Mouse (Mus musculus) thymus, postnatal 0 days (tissue): ENCODE measurements around the gene Ccdc189. TPM values are rescaled to one million over a fixed set of nuclear protein-coding genes. Genes with fewer than 3 reads are reported as not detected.

Experiments
- DNase-seq: peaks from one replicate; pipeline ENCODE4 v3.0.0-alpha.2; 2015; ENCODE audit warnings: low spot score
- polyA plus RNA-seq: library from polyadenylated mRNA; unstranded; fragments of >200 nt; fragmentation: Nextera tagmentation; extraction: Ambion mirVana; gene quantifications from 2 replicates; pipeline ENCODE4 v1.2.1, GENCODE M21; 2015

The Ccdc189 gene
- polyA plus RNA-seq, 1 experiment from 2014 or later: 3.5 TPM

GRCm38 (mm10) chr7:127592575-127592974, 4.2 kb upstream of the Ccdc189 start:
- no peak for DNase-seq

DNA sequence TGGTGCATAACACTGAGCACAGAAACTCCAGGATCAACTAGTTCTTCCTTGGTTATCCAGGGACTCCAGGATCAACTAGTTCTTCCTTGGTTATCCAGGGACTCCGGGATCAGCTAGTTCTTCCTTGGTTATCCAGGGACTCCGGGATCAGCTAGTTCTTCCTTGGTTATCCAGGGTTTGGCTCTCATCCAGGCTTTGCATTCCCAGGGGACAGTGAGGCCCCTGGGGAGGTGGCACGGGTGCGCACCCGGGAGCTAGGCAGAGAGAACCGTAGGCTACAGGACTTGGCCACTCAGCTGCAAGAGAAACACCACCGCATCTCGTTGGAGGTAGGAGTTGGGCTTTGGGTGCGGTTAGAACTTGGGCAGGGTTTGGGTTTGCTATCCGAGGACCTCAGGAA, 2.7 kb upstream of the Ccdc189 start:
- DNase-seq: no peak

DNA sequence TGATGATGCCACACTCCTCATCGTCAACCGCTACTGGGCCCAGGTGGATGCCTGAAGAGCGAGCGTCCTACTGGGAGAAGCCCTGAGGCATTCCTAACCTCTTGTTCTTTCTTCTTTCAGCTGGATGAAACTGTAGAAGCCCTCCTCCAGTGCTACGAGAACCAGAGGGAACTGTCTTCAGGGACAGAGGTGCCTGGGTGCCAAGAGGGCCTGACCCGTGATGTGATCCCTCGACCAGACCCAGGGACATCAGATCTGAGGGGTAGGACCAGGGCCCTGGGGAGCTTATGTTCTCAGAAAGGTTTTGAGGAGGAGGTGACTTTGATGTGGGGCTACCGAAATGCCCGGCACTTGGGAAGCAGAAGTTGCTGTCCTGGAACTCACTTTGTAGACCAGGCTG, 1.2 kb upstream of the Ccdc189 start:
- DNase-seq: no peak

GRCm38 (mm10) chr7:127588901-127589300, 506 bp upstream of the Ccdc189 start:
- no peak for DNase-seq

DNA sequence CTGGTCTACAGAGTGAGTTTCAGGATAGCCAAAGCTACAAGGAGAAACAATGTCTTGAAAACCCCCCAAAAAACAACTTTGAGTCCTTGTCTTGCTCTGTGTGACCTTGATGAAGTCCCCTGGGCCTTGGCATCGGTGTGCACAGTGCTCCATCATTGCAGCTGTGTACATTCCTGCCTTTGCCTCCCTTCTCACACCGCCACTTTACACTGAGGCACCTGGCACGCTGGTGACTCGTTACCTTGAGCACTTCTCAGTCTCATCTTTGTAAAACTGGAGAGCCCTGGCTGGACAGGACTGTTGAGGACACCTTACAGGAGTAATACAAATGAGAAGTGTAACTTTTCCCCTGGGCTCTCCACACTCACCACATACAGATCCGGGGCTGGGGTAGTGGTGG, 1.2 kb downstream of the Ccdc189 start:
- DNase-seq: no peak

- no peak for DNase-seq
Measured at GRCm38 (mm10) chr7:127586149-127586548, 2.2 kb downstream of the Ccdc189 start.

DNA sequence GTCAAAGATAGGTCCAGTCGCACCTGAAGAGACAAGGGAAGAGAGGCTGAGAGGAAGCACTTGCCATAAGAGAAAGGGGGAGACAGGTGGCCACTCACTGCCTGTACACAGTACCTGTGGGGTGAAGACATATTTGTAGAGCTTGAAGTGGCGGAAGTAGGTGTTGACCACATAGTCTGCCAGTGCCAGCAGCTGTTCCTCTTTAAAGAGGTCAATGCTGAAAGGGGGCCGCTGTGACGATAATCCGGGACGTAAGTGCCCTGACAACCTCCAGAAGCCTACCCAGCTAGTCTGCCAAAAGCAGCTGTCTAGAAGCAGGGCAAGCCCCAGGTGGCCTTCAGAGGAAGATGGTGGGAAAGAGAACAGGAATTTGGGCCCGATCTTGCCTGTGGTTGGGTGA, 3.4 kb downstream of the Ccdc189 start:
- no peak for DNase-seq

GRCm38 (mm10) chr7:127583260-127583659, 5.1 kb downstream of the Ccdc189 start:
- DNase-seq: no peak

DNA sequence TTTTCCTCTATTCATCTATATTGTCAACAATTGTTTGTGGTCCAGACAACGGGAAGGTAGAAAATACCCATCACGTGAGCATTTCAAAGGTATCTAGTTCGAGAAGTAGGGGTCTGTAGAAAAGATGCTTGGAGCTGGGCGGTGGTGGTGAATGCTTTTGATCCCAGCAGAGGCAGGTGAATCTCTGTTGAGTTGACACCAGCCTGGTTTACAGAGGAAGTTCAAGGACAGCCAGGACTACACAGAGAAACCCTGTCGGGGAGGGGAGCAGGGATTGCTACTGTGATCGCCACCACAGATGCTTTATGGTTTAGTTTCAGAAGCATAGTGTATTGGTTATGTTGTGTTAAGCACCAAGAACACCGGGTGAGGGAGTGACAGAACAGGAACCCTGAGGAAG, 14.3 kb downstream of the Ccdc189 start:
- no peak for DNase-seq

GRCm38 (mm10) chr7:127573503-127574008, 14.8 kb downstream of the Ccdc189 start:
- no peak for DNase-seq

GRCm38 (mm10) chr7:127572895-127573471, 15.4 kb downstream of the Ccdc189 start, which contains the start of gene Phkg2:
Phkg2 (plus strand) TSS chr7:127573340.
- DNase-seq: peak; percentile 96

DNA sequence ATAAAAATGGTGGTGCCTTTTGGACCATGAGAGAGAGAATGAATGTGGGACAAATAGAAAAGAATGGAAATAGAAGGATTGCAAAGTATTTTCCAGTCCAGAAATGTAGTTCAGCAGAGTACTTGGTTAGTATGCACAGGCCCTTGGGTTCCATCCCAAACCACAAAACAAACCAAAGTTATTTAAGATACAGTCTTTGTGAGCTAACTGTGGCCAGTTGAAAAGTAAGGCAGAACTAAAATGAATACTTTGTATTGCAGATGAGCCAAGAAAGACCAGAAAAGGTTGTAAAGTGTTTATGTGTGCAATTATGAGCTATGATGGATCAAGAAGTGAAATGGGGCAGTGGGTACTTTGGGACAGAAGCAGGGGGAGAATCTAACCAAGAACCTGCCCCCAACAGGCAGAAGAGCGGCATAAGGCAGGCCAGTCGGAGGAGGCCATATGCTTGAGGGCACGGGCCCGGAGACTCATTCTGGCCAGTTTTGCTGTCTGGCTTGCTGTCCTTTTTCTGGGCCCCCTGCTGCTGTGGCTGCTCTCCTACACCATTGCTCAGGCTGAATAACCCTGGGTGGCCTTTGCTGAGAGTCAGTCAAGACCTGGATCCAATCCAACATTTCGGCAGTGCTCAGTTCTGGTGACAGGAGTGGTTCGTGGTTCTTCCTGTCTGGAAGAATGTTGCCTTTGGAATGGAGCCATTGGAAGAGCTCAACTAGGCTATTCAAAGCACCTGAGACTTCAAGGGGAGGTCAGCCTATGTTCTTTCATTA, 23.8 kb downstream of the Ccdc189 start:
- DNase-seq: no peak

GRCm38 (mm10) chr7:127561340-127561858, 27.0 kb downstream of the Ccdc189 start, which contains the start of gene Tmem265:
Tmem265 (plus strand) TSS chr7:127561390.
- DNase-seq: no peak

DNA sequence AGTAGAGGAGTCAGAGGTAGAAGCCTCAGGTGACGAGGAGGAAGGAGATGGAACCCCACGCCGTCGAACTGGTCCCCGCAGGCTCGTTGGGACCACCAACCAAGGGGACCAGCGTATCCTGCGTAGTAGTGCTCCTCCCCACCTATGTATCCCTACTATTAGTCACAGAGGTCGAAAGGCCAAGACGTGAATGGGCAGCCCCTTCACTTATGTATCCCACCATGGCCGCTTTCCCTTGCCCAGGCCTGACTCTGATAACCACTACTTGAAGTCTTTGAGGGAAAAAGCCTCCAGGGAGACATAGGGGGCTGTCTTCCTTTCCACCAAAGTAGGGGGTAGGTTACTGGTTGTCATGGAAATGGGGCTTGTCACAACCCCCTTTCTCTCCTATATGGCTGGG, 27.8 kb downstream of the Ccdc189 start:
- no peak for DNase-seq

DNA sequence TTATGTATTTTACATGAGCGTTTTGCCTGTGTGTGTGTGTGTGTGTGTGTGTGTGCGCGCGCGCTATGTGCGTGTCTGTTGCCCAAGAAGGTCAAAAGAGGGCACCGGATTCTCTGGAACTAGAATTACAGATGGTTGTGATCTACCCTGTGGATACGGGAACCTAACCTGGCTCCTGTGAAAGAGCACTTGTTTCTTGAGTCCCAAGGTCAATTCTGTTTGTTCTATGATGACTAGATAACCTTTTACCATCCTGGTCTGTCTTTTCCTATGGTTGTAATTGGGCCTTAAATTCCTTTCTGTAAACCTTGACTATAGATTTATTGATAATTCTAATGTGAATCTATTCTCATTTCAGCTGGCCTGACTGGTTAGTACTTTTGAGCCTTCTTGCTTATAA, 36.8 kb downstream of the Ccdc189 start:
- DNase-seq: no peak

GRCm38 (mm10) chr7:127549116-127549835, 39.1 kb downstream of the Ccdc189 start:
- DNase-seq: no peak

GRCm38 (mm10) chr7:127541671-127542070, 46.7 kb downstream of the Ccdc189 start:
- DNase-seq: no peak

Other genes starting within 250 kb of the Ccdc189 start
- 2.5 TPM in 2 replicates for gene Zfp768, start 243.0 kb downstream of the Ccdc189 start, polyA plus RNA-seq
- 7.3 and 8.0 TPM in 2 replicates for gene Zfp747, start 212.5 kb downstream of the Ccdc189 start, polyA plus RNA-seq
- 4.8 and 6.0 TPM in 2 replicates for gene 9130019O22Rik, start 201.4 kb downstream of the Ccdc189 start, polyA plus RNA-seq
- 4.4 and 4.9 TPM in 2 replicates for gene E430018J23Rik, start 195.0 kb downstream of the Ccdc189 start, polyA plus RNA-seq
- gene Zfp764, start 181.8 kb downstream of the Ccdc189 start, polyA plus RNA-seq: 6.8 and 7.0 TPM in 2 replicates
- 26.2 and 28.0 TPM in 2 replicates for gene Zfp688, start 166.5 kb downstream of the Ccdc189 start, polyA plus RNA-seq
- gene Zfp689, start 139.4 kb downstream of the Ccdc189 start, polyA plus RNA-seq: 4.3 and 4.7 TPM in 2 replicates
- 51.0 and 54.6 TPM in 2 replicates for gene Prr14, start 129.0 kb downstream of the Ccdc189 start, polyA plus RNA-seq
- 14.6 and 20.0 TPM in 2 replicates for gene Fbrs, start 109.4 kb downstream of the Ccdc189 start, polyA plus RNA-seq
- gene Srcap, start 76.6 kb downstream of the Ccdc189 start, polyA plus RNA-seq: 22.2 and 29.8 TPM in 2 replicates
- 10.9 and 15.9 TPM in 2 replicates for gene Gm42715, start 69.0 kb downstream of the Ccdc189 start, polyA plus RNA-seq
- 10.8 and 16.1 TPM in 2 replicates for gene Tmem265, start 27.2 kb downstream of the Ccdc189 start, polyA plus RNA-seq
- gene Phkg2, start 15.3 kb downstream of the Ccdc189 start, polyA plus RNA-seq: 55.2 and 62.1 TPM in 2 replicates
- gene Rnf40, start 172 bp upstream of the Ccdc189 start, polyA plus RNA-seq: 42.5 and 44.3 TPM in 2 replicates
- 6.6 and 7.0 TPM in 2 replicates for gene Zfp629, start 27.2 kb upstream of the Ccdc189 start, polyA plus RNA-seq
- 98.1 and 112 TPM in 2 replicates for gene Bcl7c, start 120.3 kb upstream of the Ccdc189 start, polyA plus RNA-seq
- gene Ctf1, start 124.1 kb upstream of the Ccdc189 start, polyA plus RNA-seq: 13.1 and 13.5 TPM in 2 replicates
- 0.06 TPM in 1 of 2 replicates, not detected in the other for gene Ctf2, start 143.6 kb upstream of the Ccdc189 start, polyA plus RNA-seq
- 1.6 and 1.7 TPM in 2 replicates for gene Fbxl19, start 155.9 kb upstream of the Ccdc189 start, polyA plus RNA-seq
- gene Orai3, start 181.2 kb upstream of the Ccdc189 start, polyA plus RNA-seq: 16.1 TPM in 2 replicates
- gene Setd1a, start 188.1 kb upstream of the Ccdc189 start, polyA plus RNA-seq: 18.2 and 21.1 TPM in 2 replicates
- not detected in 2 replicates for gene Gm49388, start 197.0 kb upstream of the Ccdc189 start, polyA plus RNA-seq
- gene Hsd3b7, start 212.0 kb upstream of the Ccdc189 start, polyA plus RNA-seq: 8.7 and 10.4 TPM in 2 replicates
- gene Stx4a, start 235.7 kb upstream of the Ccdc189 start, polyA plus RNA-seq: 48.9 and 50.5 TPM in 2 replicates
- gene Stx1b, start 236.0 kb upstream of the Ccdc189 start, polyA plus RNA-seq: 0.19 and 0.49 TPM in 2 replicates